Mouse (Mus musculus): ENCODE measurements around the gene Nfasc.

DNA sequence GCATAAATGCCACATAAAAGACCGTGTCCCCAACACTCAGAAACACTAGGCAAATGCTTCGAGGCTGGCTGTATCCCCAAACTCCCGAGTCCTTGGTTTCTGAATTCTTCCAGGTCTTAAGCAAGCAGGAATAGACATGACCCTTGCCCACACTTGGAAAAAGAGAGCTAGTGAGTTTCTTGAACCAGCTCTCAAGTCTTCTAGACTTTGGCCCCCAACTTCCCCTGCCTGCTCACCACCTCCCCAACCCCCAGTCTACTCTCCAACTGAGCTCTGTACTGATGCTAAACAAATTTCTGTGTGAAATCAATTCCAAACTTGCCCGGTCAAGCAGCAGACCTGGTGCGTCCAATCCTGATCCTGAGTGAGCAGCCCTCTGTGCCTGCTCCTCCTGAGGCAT lies 39.4 kb upstream of the Nfasc start:
- TF ChIP-seq CTCF (conservative IDR thresholded peaks at IDR 0.05; ENCODE audit: low read length) (no peak), NANOG (IDR thresholded peaks at IDR 0.05; ENCODE audit: borderline replicate concordance, low read length) (no peak)
